Mouse (Mus musculus) lung, postnatal 25 days (tissue): ENCODE measurements around the gene Il4.

Experiments used
- DNase-seq: peaks from one replicate; pipeline ENCODE4 v3.0.0; 2022; ENCODE audit warnings: low spot score

The Il4 gene

DNA sequence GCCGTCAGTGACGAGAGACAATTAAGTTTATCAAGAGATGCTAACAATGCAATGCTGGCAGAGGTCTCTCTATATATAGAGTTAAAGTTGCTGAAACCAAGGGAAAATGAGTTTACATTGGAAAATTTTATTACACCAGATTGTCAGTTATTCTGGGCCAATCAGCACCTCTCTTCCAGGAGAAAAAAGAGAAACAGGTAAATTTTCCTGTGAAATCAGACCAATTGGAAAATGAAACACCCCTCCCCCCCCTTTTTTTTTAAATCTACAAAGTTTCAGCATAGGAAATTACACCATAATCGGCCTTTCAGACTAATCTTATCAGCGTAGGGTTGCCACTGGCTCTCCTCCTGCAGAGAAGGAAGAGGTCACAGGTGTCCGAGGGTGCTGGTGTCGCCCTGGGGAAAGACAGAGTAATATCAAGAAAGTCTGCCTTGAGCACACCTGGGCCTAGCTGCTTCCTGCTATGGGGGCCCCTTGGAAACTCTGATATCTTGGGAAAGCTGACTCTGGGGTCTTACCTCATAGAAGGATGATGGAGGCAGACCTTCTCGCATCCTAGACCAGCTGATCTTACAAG lies at the start of gene Il4:
Gene Il4 (minus strand): TSS at position 51 of the 580 bp plus-strand sequence.
- no peak for DNase-seq

DNA sequence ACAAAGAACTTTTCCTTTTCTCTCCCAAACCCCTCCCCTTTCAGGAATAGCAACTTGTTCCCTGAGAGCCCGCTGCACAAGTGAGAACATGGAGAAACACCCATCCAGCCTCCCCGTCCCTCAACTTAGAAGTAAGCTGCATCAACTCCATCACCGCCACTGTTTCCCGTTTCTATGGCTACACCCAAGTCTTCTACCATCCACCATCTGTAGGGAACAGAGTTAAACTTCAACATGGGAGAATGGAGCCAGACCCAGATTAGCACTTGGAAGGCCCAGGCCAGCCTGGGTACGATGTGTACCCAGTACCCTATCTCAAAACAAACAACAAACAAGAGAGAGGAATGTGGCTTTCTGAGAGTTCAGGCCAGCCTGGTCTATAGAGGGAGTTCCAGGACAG lies 45.6 kb upstream of the Il4 start:
- no peak for DNase-seq

GRCm38 (mm10) chr11:53662794-53663674 lies 44.6 kb upstream of the Il4 start:
- no peak for DNase-seq

- DNase-seq: no peak
Observed at GRCm38 (mm10) chr11:53657828-53658227, 39.4 kb upstream of the Il4 start.

DNA sequence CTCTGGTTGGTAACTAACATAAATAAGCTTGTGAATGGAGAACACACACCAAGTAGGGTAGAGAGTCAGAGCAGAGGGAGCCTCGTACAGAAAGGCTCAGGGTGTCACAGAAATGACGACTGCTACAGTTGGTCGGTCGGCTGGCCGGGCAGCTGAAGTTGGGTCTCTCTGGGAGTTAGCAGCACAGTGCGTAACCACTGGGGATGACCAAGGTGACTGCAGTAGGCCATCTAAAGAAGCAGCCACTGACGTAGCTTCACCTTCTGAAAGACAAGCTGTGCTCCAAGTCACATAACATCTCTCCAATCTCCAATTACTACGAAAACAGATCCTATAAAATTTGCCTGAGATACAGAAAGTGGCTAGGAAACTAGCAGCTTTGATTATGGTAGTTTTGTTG lies 38.9 kb upstream of the Il4 start:
- DNase-seq: no peak

- no peak for DNase-seq
Observed at GRCm38 (mm10) chr11:53656558-53657202, 38.2 kb upstream of the Il4 start.

DNA sequence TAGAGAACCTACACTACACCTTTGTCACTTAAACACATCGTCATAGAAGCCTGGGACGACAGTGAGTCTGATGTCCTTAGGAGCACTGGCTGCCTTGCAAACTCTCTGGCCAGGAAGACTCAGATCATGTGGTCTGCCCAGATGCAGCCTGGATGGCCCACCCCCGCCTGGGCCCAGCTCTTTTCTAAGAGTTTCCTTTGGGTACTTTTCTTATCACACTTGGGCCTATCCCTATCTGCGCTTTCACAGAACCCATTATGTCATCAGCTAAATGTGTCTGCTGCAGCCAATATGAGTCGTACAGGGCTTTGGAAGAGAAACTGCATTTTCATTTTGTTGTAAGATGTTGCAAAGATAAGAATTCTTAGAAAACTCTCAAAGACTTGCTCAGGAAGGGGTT lies 36.6 kb upstream of the Il4 start:
- DNase-seq: no peak

GRCm38 (mm10) chr11:53652427-53652826 lies 34.0 kb upstream of the Il4 start:
- no peak for DNase-seq

- no peak for DNase-seq
Observed at GRCm38 (mm10) chr11:53651441-53651840, 33.0 kb upstream of the Il4 start.

DNA sequence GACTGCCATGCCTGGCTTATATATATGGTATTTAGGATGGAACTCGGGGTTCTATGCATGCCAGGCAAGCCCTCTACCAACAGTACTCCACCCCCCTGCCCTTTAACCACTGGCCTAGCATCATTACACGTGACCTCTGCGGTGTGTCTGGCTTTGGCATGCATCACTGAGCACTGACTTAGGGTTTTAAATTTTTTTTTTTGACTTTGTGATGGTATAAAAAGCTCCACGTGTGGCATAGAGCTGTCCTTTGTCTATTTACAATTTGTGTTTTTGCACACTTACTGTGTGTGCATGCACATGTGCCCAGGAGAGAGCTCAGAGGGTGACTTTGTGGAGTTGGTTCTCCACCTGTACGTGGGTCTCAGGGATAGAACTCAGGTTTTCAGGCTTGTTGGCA lies 25.5 kb upstream of the Il4 start:
- DNase-seq: no peak

GRCm38 (mm10) chr11:53642744-53643279 lies 24.3 kb upstream of the Il4 start:
- no peak for DNase-seq

DNA sequence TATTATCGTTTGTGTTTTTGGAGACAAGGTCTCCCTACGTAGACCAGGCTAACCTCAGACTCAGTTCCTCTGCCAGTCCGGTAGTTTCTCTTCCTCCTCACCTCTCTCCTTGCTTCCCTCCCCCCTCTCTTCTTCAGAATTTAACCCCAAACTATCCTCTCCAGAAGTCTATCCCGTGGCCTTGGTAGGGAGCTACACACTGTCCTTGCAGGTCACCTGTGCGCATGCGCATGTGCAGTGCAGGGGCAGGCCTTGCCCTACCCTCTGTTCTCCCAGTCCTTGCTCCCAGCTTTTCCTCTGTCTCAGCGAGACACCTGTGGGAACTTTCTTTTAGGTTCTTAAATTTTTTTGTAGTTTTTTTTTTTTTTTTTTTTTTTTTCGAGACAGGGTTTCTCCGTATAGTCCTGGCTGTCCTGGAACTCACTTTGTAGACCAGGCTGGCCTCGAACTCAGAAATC lies 19.4 kb upstream of the Il4 start:
- DNase-seq: no peak

- DNase-seq: no peak
Observed at GRCm38 (mm10) chr11:53637046-53637802, 18.8 kb upstream of the Il4 start.

- DNase-seq: no peak
Observed at GRCm38 (mm10) chr11:53636183-53636646, 17.7 kb upstream of the Il4 start.

DNA sequence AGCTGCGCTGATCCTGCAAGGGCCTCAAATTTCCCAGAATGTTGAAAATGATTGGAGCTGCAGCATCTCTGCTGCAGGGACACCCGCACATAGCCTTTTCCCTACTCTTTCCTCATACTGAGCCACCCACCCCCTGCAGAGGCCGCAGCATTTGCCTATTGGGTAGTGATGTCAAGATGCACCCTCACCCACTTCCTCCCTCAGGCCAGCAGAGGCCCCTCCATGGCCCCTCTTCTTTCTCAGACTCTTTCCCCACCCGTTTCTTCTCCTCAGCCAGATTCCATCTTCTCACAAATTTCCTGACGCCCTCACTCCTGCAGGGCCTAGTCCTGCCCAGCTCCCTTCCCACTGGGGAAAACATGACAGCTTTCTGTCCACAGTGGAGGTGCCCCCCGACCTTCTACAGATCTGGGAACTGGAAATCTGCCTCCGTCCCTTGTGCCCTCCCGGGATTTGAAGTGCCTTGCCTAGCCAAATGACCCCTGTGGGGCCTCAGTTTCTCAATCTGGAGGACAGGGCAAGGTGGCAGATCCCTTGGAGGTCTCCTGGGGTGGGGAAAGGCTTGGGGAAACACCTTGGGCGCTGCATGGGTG lies 17.2 kb upstream of the Il4 start:
- DNase-seq: no peak

- DNase-seq: no peak
Observed at GRCm38 (mm10) chr11:53634556-53634955, 16.1 kb upstream of the Il4 start, which contains the start of gene Il13. TSS of gene Il13 (minus strand) at chr11:53634702.

DNA sequence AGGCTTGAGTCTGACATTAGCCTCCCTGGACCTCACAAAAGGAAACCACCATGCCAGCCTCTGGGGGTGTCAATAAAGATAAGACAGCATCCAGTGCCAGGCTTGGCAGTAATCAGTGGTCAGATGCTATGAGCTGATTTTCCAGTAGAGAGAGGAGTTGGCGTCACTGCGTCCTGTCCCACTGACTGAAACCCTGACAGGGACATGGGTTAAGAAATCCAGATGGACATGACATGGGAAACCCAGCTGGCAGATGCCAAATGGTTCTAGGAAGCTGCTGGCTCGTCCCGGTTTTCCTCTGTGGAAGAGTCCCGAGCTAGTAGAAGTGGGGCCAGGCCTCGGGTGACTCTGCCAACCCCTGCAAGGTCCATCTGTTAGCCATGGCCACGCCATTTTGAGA lies 15.2 kb upstream of the Il4 start:
- no peak for DNase-seq

- no peak for DNase-seq
Observed at GRCm38 (mm10) chr11:53632122-53632733, 13.8 kb upstream of the Il4 start.

DNA sequence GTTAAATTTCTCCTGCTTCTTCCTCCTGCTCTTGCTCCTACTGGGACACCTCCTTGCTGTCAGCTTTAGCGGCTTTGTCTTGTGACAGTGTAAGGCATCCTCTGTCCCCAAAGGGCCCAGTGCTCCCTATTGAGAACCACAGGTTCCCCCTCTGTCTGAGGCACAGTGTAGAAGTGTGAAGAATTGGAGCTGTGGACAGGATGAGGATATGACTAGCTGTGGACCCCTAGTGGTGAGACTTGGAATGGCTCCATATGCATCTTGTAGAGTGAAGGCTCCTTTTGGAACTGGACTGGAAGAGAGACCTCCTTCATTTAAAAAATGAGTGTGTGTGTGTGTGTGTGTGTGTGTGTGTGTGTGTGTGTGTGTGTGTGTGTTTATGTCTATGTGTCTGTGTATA lies 9.4 kb upstream of the Il4 start:
- DNase-seq: peak; percentile 69

DNA sequence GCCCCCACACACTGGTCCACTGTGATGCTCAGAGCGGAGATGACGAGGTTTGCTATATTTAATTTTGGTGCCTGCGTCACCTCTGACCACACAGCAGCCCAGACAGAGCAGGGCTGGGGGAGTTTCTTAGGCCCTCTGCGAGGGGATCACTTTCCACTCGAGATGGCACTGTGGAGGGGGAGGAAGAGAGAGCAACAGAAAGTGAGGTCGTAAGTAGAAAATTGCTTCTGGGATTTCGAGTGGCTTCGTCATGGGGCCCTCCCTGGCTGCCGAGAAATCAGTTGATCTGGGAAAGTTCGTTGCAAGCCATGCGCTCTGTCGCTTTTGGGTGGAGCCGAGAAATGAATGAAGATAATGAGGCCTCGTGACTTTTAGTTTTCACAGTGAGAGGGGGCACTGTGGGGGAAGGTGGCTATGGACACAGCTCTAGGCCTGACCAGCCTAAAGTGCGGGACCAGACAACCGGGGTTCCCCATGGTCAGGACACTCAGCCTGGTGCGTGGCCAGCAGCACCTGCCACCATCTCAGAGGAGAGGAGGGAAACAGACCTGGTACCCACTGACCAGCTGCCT lies 8.4 kb upstream of the Il4 start:
- no peak for DNase-seq

DNA sequence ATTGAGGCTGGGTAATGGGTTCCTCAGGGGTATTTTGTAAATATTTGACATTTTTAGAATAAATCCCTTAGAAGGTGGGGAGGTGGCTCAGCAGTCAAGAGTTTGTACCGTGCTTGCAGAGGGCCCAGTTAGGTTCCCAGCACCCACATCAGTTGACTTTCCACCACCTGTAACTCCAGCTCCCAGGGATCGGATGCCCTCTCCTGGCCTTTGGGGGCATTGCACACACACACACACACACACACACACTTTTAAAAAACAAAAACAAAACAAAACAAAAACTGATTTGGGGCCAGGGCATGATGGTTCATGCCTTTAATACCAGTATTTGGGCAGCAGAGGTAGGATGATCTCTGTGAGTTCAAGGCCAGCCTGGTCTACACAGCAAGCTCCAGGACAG lies 5.7 kb upstream of the Il4 start:
- no peak for DNase-seq
